Mouse (Mus musculus) liver, embryonic 16.5 days (tissue): ENCODE data around the gene Cort. TPM values are rescaled to one million over a fixed set of nuclear protein-coding genes. Genes with fewer than 3 reads are reported as not detected.
"Not testable (repeated sequence)": the region's sequence is repeated elsewhere in the genome, so short reads cannot be mapped to it uniquely, and the experiment has no call there.

Experiments
- ATAC-seq: fragments of 200-750 bp; cut with Nextera tagmentation; 2 replicates; pipeline ENCODE4 v1.8.0; 2017; ENCODE audit warnings: low read depth, mild to moderate bottlenecking, moderate number of reproducible peaks, moderate library complexity
- H3K27ac ChIP-seq: fragments of 300-500 bp; sonication (generic); 2 replicates; pipeline ENCODE4 v1.5.1; 2014; ENCODE audit warnings: mild to moderate bottlenecking, low read length
- H3K27me3 ChIP-seq: fragments of 300-500 bp; sonication (generic); 2 replicates; pipeline ENCODE4 v1.6.1; 2014; ENCODE audit warnings: low read depth, low read length, mixed read lengths; ENCODE audit not compliant: control insufficient read depth, insufficient read depth
- H3K36me3 ChIP-seq: fragments of 300-500 bp; sonication (generic); 2 replicates; pipeline ENCODE4 v1.6.1; 2014; ENCODE audit warnings: mild to moderate bottlenecking; ENCODE audit not compliant: control insufficient read depth, insufficient read depth
- H3K4me1 ChIP-seq: fragments of 300-500 bp; sonication (generic); 2 replicates; pipeline ENCODE4 v1.6.1; 2014; ENCODE audit warnings: low read depth, low read length, mixed read lengths; ENCODE audit not compliant: control insufficient read depth
- H3K4me2 ChIP-seq: fragments of 300-500 bp; sonication (generic); 2 replicates; pipeline ENCODE4 v1.6.1; 2014; ENCODE audit warnings: low read depth, low read length, mixed read lengths
- H3K4me3 ChIP-seq: fragments of 300-500 bp; sonication (generic); 2 replicates; pipeline ENCODE4 v1.5.1; 2014; ENCODE audit warnings: low read depth, mild to moderate bottlenecking, low read length
- H3K9ac ChIP-seq: fragments of 300-500 bp; sonication (generic); 2 replicates; pipeline ENCODE4 v1.6.1; 2014; ENCODE audit warnings: low read depth, low read length
- H3K9me3 ChIP-seq: fragments of 300-500 bp; sonication (generic); replicated peaks from 2 replicates; pipeline ENCODE4 v1.6.1; 2016; ENCODE audit warnings: low read length; ENCODE audit not compliant: control insufficient read depth
- WGBS: fragments of 180-500 bp; shearing (Covaris S2); extraction: QIAGEN DNeasy Blood & Tissue Kit; methylation state at CpG from one replicate; pipeline ENCODE4 v1.1.7; 2014; ENCODE audit not compliant: insufficient replicate concordance; 5-methylcytosine and 5-hydroxymethylcytosine counted together
- polyA plus RNA-seq: library from polyadenylated mRNA; unstranded; fragments of >200 nt; fragmentation: Nextera tagmentation; extraction: Ambion mirVana; gene quantifications from 2 replicates; pipeline ENCODE4 v1.2.1, GENCODE M21; 2015

Cort gene
- polyA plus RNA-seq, 1 experiment from 2014 or later, result not detected

DNA sequence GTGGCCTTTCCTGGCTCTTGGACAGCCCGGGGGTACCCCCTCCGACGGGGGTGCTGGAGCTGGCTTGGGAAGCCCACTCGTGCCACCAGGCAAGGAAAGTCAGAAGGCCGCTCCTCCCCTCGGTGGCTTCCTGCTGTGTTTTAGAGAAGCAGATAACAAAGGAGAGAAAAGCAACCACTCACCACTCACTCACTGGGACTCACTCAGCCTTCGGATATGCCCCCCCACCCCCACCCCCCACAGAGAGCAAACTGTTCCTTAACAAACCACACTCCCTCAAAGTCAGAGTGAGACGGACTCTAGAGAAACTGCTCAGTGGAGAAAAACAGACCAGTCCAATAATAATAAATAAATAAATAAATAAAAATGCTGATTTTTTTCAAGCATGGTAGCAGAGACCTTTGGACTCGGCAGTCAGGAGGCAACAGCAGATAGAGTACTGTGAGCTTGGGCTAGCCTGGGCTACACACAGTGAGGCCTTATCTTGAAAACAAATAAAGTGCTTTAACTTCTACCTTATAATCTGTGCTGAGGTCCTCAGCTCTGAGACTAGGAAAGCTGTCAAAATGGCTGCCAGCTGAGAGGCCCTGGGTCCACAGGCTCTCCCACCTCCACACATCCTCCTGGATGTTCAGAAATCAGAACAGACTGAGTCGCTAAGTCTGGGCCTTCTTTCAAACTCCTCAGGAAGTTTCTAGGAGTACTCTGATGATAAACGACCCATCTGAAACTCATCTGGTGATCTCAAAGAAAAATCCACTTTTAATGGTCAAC is 1.0 kb downstream of the Cort start:
- 39% methylated on average over 11 of the region's 11 CpGs for WGBS
- Histone ChIP-seq H3K27me3 (no peaks in the 10 kb centered on the region), H3K4me1 (no peaks in the 10 kb centered on the region; the same call in 1 of the 2 replicates), H3K4me2 (no peak overlapping the region), H3K9me3 (no peaks in the 10 kb centered on the region), H3K27ac (no peak overlapping the region), H3K9ac (no peak overlapping the region), H3K36me3 (no peaks in the 10 kb centered on the region), H3K4me3 (no peak overlapping the region)
- ATAC-seq, result no peak

DNA sequence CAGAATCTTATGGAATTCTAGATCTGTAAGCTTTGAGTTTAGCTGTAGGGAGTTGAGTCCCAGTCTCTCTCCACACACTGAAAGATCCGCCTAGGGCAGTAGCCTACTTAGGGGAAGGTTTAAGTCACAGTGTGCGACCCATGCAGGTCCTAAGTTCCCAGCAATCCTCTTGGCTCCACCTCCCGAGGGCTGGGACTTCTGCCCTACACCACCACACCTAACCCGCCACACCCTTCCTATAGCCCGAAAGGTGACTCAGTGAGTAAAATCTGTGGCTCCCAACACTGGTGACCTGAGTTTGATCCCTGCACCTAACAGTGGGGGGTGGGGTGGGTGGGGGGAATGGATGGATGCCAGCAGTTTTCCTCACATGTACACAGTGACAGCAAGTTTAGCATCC is 3.1 kb downstream of the Cort start:
- WGBS, result 62% methylated on average over 5 of the region's 5 CpGs
- Histone ChIP-seq H3K36me3 (no peaks in the 10 kb centered on the region), H3K4me2 (no peak overlapping the region), H3K9ac (no peak overlapping the region), H3K9me3 (no peaks in the 10 kb centered on the region), H3K4me3 (no peak overlapping the region), H3K27me3 (no peaks in the 10 kb centered on the region), H3K4me1 (peaks cover 5% of the 10 kb centered on the region), H3K27ac (no peak overlapping the region)
- ATAC-seq, result no peak

DNA sequence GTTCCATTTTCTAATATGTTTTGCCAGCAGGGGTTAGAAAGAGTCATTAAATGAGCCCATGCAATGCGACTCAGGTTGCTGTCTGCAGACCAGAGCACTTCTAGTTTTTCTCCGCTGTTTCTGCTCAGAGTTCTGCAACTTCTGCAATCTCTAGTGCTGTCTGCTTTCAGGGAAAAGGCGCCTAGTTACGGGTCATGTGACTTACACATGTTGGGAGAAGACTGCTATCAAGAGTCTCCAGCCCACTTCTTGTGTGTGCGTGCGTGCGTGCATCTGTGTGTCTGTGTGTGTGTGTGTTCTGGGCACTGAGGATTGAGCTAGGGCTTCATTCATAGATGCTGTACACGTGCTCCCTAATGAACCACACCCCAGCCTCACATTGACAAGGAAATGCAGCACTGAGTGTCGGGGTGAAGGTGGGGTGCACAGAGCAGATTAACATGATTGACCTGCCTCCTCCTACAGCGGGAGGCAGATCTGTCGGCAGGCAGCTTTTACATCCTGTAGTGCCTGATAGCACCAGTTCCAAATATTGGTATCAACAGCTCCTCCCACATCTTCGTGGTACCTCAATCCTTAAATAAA is 6.5 kb downstream of the Cort start:
- WGBS, result 27% methylated on average over 12 of the region's 12 CpGs
- not testable (repeated sequence) for H3K27me3 ChIP-seq
- peak; percentile 72 for ATAC-seq

DNA sequence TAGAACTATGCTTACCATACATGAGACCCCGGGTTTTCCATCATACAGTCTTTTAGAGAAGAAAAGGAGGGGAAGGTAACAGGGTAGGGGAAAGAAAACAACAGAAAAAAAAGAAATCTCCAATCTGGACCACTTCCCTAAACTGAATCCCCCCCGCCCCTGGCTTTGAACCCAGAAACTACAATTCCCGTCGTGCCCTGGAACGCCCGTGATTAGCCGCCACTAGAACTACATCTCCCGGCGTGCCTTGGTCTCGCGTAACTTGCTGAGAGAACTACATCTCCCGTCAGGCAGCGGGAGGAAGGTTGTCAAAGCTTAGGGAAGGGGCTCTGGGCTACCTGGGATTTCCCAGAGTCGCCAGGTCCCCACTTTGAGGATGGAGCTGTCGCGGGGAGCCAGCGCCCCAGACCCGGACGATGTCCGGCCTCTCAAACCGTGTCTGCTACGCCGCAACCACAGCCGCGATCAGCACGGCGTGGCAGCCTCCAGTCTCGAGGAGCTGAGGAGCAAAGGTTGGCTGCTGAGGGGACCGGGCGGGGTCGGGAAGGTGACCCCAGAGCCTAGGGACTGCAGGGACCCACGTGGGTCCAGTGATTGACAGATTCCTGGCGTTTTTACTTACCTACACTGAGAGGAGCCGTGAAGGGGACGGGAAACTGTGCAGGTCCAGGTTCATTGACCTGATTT is 22.5 kb downstream of the Cort start, which contains the start of gene Dffa:
Dffa (plus strand) TSS at position 272 of the 687 bp plus-strand sequence.
- peak within 1 kb of the TSS; percentile 60 for H3K27ac ChIP-seq
- H3K4me1 ChIP-seq, result peaks cover 11% of the 10 kb centered on the region
- no peaks in the 10 kb centered on the region for H3K9me3 ChIP-seq
- WGBS, result under 1% methylated on average over 35 of the region's 35 CpGs
- peaks cover 4% of the 10 kb centered on the region; the same call in 1 of the 2 replicates for H3K36me3 ChIP-seq
- H3K4me2 ChIP-seq, result peak within 1 kb of the TSS; percentile 91
- no peaks in the 10 kb centered on the region for H3K27me3 ChIP-seq
- ATAC-seq, result peak; percentile 83
- peak within 1 kb of the TSS; percentile 79 for H3K9ac ChIP-seq
- H3K4me3 ChIP-seq, result peak within 1 kb of the TSS; percentile 86

More for the DNA sequence above, 6.5 kb downstream of the Cort start:
- H3K4me3 ChIP-seq, H3K4me2 ChIP-seq, H3K4me1 ChIP-seq, H3K36me3 ChIP-seq, H3K9ac ChIP-seq, H3K9me3 ChIP-seq, H3K27ac ChIP-seq: not testable (repeated sequence)

DNA sequence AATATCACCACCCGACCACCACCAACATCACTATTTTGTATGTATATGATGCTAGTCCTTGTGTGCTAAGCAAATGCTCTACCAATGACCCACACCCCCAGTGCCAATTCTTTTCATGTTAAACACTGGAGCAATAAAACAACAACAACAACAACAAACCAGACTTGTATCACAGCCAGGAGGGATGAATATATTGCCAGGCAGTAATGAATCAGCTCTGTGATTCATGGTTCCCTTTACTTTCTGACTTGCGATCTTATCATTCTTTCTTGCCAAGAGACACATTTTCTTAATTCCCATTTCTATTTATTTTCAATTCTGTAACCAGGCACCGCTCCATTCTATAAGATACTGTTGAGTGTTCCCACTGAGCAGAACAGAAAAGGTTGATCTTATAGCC is 25.1 kb downstream of the Cort start:
- Histone ChIP-seq H3K36me3 (no peaks in the 10 kb centered on the region; the same call in 1 of the 2 replicates), H3K4me3 (no peak overlapping the region), H3K9ac (no peak overlapping the region), H3K4me2 (no peak overlapping the region), H3K27ac (no peak overlapping the region), H3K9me3 (no peaks in the 10 kb centered on the region), H3K27me3 (no peaks in the 10 kb centered on the region), H3K4me1 (peaks cover 28% of the 10 kb centered on the region)
- no peak for ATAC-seq
- WGBS, result 68% methylated on average over 3 of the region's 3 CpGs

DNA sequence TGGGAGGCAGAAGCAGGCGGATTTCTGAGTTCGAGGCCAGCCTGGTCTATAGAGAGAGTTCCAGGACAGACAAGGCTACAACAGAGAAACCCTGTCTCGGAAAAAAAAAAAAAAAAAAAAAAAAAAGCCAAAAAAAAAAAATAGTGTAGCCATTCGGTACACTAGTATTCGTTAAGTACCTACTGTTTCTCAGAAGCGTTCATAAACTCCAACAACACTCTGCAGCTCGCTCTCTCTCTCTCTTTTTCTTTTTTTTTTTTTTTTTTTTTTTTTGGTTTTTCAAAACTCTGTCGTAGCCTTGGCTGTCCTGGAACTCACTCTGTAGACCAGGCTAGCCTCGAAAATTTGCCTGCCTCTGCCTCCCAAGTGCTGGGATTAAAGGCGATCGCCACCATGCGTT is 26.1 kb downstream of the Cort start:
- ATAC-seq, H3K27me3 ChIP-seq, H3K27ac ChIP-seq, H3K4me3 ChIP-seq, H3K36me3 ChIP-seq, H3K9me3 ChIP-seq, H3K9ac ChIP-seq, H3K4me2 ChIP-seq: not testable (repeated sequence)
- 72% methylated on average over 12 of the region's 12 CpGs for WGBS
- peaks cover 32% of the 10 kb centered on the region for H3K4me1 ChIP-seq

DNA sequence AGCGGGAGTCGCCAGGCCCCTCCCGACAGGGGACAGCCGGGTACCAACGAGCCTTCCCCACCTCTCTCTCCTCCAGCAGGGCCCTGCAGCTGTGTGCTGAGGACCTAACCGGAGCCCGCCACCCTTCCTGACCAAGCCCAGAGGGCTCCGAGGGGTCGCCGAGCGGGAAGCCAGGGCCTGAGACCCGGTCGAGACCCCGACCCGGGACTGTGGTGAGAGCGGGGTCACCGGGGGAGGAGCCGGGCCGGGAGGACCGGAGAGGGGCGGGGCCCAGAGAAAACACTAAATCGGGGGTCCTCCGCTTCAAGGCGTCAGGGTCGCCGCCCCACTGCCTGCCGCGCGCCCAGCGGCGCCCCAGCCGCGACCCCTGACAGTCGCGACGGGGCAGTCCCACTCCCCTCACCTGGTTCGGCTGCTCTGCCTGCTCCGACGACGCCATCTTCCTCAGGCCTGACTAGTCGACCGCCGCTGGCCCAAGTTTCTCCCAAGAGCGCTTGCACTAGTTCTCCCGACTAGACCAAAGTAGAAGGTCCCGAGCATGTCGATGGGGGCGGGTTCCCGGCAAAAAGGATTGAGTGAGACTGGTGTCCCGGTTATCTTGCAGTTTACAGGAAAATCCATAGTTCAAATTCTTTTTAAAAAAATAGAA is 27.1 kb downstream of the Cort start, which contains the start of gene Pex14:
Pex14 (minus strand) TSS at position 508 of the 649 bp plus-strand sequence.
- ATAC-seq, result peak; percentile 73
- H3K9me3 ChIP-seq, result no peaks in the 10 kb centered on the region
- WGBS, result 0% methylated on average over 44 of the region's 50 CpGs

DNA sequence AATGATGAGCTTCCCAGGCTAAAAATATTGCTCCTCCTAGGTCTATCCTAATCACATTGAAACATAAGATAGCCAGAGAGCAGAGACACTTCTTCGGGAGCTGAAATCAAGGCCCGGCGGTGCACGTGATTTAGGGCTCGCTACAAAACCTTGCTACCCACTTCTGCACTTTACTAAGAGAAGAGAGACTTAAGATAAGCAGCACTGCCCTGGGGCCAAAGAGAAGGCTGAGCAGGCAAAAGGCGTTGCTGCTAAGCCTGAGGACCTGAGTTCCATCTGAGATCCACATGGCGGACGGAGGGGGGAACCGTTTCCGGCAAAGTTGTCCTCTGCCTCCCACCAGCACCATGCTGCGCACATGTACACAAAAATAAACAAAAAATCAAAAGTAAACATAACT is 28.0 kb downstream of the Cort start:
- H3K27me3 ChIP-seq, result no peaks in the 10 kb centered on the region
- no peak for ATAC-seq
- H3K4me2 ChIP-seq, result peak overlapping the region; percentile 81
- peak overlapping the region; percentile 71 for H3K27ac ChIP-seq
- H3K36me3 ChIP-seq, result peaks cover 2% of the 10 kb centered on the region; the same call in 1 of the 2 replicates
- WGBS, result 8% methylated on average over 11 of the region's 11 CpGs
- H3K9me3 ChIP-seq, result no peaks in the 10 kb centered on the region
- peak overlapping the region; percentile 87 for H3K9ac ChIP-seq
- peaks cover 22% of the 10 kb centered on the region for H3K4me1 ChIP-seq
- H3K4me3 ChIP-seq, result peak overlapping the region; percentile 89

More for the DNA sequence above, 27.1 kb downstream of the Cort start, which contains the start of gene Pex14:
- peak within 1 kb of the TSS; percentile 89 for H3K4me3 ChIP-seq
- H3K27ac ChIP-seq, result peak within 1 kb of the TSS; percentile 71
- peaks cover 23% of the 10 kb centered on the region for H3K4me1 ChIP-seq
- peak within 1 kb of the TSS; percentile 87 for H3K9ac ChIP-seq
- peak within 1 kb of the TSS; percentile 81 for H3K4me2 ChIP-seq
- H3K27me3 ChIP-seq, result no peaks in the 10 kb centered on the region
- H3K36me3 ChIP-seq, result no peaks in the 10 kb centered on the region
